Mouse (Mus musculus) forebrain, postnatal 0 days (tissue): ENCODE results near the gene Ptprn2. TPM values are rescaled to one million over a fixed set of nuclear protein-coding genes. Genes with fewer than 3 reads are reported as not detected.

Experiments
- ATAC-seq: fragments of 200-750 bp; cut with Nextera tagmentation; 2 replicates; pipeline ENCODE4 v1.8.0; 2017; ENCODE audit warnings: mild to moderate bottlenecking, moderate library complexity
- DNase-seq: peaks from one replicate; pipeline ENCODE4 v3.0.0-alpha.2; 2015
- H3K27ac ChIP-seq: fragments of 300-500 bp; sonication (generic); 2 replicates; pipeline ENCODE4 v1.5.1; 2014; ENCODE audit warnings: low read depth, mild to moderate bottlenecking, antibody characterized with exemption, low read length, moderate library complexity, mixed read lengths
- H3K27me3 ChIP-seq: fragments of 300-500 bp; sonication (generic); 2 replicates; pipeline ENCODE4 v1.6.1; 2014; ENCODE audit warnings: mild to moderate bottlenecking, low read length, mixed read lengths; ENCODE audit not compliant: insufficient read depth
- H3K36me3 ChIP-seq: fragments of 300-500 bp; sonication (generic); 2 replicates; pipeline ENCODE4 v1.6.1; 2014; ENCODE audit warnings: mild to moderate bottlenecking, moderate library complexity; ENCODE audit not compliant: insufficient read depth
- H3K4me1 ChIP-seq: fragments of 300-500 bp; sonication (generic); 2 replicates; pipeline ENCODE4 v1.6.1; 2014; ENCODE audit warnings: antibody characterized with exemption; ENCODE audit not compliant: insufficient read depth
- H3K4me2 ChIP-seq: fragments of 300-500 bp; sonication (generic); 2 replicates; pipeline ENCODE4 v1.6.1; 2014; ENCODE audit warnings: low read depth, mild to moderate bottlenecking, moderate library complexity
- H3K4me3 ChIP-seq: fragments of 300-500 bp; sonication (generic); 2 replicates; pipeline ENCODE4 v1.5.1; 2014; ENCODE audit warnings: low read depth, low read length, mixed read lengths
- H3K9ac ChIP-seq: fragments of 300-500 bp; sonication (generic); 2 replicates; pipeline ENCODE4 v1.6.1; 2014; ENCODE audit warnings: mild to moderate bottlenecking
- H3K9me3 ChIP-seq: fragments of 300-500 bp; sonication (generic); 2 replicates; pipeline ENCODE4 v1.6.1; 2016; ENCODE audit warnings: low read length
- CTCF ChIP-seq: sonication (generic); IDR thresholded peaks from 2 replicates; pipeline ENCODE4 v1.5.1; 2016; ENCODE audit warnings: antibody characterized with exemption, control low read depth, low read depth
- WGBS: fragments of 180-500 bp; shearing (Covaris S2); extraction: QIAGEN DNeasy Blood & Tissue Kit; methylation state at CpG from one replicate; pipeline ENCODE4 v1.1.7; 2014; 5-methylcytosine and 5-hydroxymethylcytosine counted together
- polyA plus RNA-seq: library from polyadenylated mRNA; unstranded; fragments of >200 nt; fragmentation: Nextera tagmentation; extraction: Ambion mirVana; gene quantifications from 2 replicates; pipeline ENCODE4 v1.2.1, GENCODE M21; 2015
- total RNA-seq: library from RNA; depleted of rRNA; stranded (reverse); fragments of >200 nt; gene quantifications from 2 replicates; pipeline ENCODE4 v1.2.3, GENCODE M21; 2014

Gene Ptprn2
- total and polyA plus RNA-seq, 2 experiments from 2014 or later: 15.9 to 91.1 TPM

GRCm38 (mm10) chr12:117227236-117227635, 741.7 kb downstream of the Ptprn2 start:
- Histone ChIP-seq H3K4me2 (no peak overlapping the region), H3K4me1 (no peaks in the 10 kb centered on the region), H3K9ac (no peak overlapping the region), H3K9me3 (no peaks in the 10 kb centered on the region), H3K4me3 (no peak overlapping the region), H3K36me3 (peaks cover 11% of the 10 kb centered on the region; the same call in 1 of the 2 replicates), H3K27ac (no peak overlapping the region), H3K27me3 (no peaks in the 10 kb centered on the region)
- DNase-seq (no peak), ATAC-seq (no peak)
- 81% methylated on average over 3 of the region's 3 CpGs for WGBS
- no peak for TF ChIP-seq CTCF

DNA sequence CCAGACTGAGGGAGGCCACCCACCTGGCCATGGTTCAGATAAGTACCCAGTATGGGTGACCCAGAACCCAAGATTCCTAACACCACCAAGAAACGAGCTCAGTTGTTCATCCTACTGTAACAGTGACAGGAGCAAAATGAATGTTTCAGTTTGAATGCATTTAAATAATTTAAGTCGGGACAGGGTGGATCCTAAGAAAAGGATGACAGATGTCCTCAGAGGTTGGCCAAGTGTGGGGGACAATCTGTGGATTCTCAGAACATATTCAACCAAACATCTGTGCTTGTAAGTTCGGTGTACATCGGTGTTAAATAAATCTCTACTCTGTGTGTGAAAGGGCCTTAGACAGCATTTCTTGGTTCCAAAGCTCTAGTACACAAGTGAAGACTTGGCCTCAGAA, 743.9 kb downstream of the Ptprn2 start:
- DNase-seq (no peak), ATAC-seq (peak; percentile 32; the same call in 1 of the 2 replicates)
- 51% methylated on average over 4 of the region's 4 CpGs for WGBS
- H3K4me3 ChIP-seq: no peak overlapping the region
- no peaks in the 10 kb centered on the region for H3K9me3 ChIP-seq
- peaks cover 22% of the 10 kb centered on the region for H3K36me3 ChIP-seq
- H3K27me3 ChIP-seq: no peaks in the 10 kb centered on the region
- no peak overlapping the region for H3K9ac ChIP-seq
- no peak overlapping the region for H3K4me2 ChIP-seq
- H3K27ac ChIP-seq: no peak overlapping the region
- TF ChIP-seq CTCF: no peak
- no peaks in the 10 kb centered on the region for H3K4me1 ChIP-seq

GRCm38 (mm10) chr12:117230282-117230681, 744.8 kb downstream of the Ptprn2 start:
- Histone ChIP-seq H3K27ac (no peak overlapping the region), H3K4me2 (no peak overlapping the region), H3K36me3 (peaks cover 28% of the 10 kb centered on the region), H3K9me3 (no peaks in the 10 kb centered on the region), H3K4me1 (no peaks in the 10 kb centered on the region), H3K4me3 (no peak overlapping the region), H3K27me3 (no peaks in the 10 kb centered on the region), H3K9ac (no peak overlapping the region)
- WGBS: 74% methylated on average over 6 of the region's 6 CpGs
- no peak for DNase-seq
- ATAC-seq: no peak
- no peak for TF ChIP-seq CTCF

DNA sequence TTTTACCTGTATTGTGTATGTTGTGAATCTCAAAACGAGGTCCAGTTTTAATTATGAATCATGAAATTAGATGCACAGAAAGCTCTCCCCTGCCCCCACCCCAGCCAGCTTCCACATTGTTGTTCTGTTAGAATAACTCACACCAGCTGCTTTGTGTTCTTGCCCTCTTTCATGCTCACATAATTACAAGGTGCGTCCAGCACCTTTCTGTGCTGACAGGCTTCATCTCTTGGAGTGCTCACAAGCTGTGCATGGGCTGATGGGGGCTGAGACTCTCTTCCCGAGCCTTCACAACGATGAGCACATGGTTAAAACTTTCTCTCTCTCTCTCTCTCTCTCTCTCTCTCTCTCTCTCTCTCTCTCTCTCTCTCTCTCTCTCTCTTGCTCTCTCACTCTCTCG, 746.3 kb downstream of the Ptprn2 start:
- Histone ChIP-seq H3K4me3 (no peak overlapping the region), H3K36me3 (peaks cover 28% of the 10 kb centered on the region), H3K27ac (no peak overlapping the region), H3K9ac (no peak overlapping the region), H3K27me3 (no peaks in the 10 kb centered on the region; the same call in 1 of the 2 replicates), H3K4me2 (no peak overlapping the region), H3K4me1 (no peaks in the 10 kb centered on the region), H3K9me3 (no peaks in the 10 kb centered on the region)
- no peak for TF ChIP-seq CTCF
- ATAC-seq (peak; percentile 50; the same call in 1 of the 2 replicates), DNase-seq (no peak)
- WGBS: 35% methylated on average over 5 of the region's 5 CpGs

GRCm38 (mm10) chr12:117235114-117235513, 749.6 kb downstream of the Ptprn2 start:
- Histone ChIP-seq H3K27ac (no peak overlapping the region), H3K4me3 (no peak overlapping the region), H3K36me3 (peaks cover 23% of the 10 kb centered on the region), H3K27me3 (no peaks in the 10 kb centered on the region; the same call in 1 of the 2 replicates), H3K4me1 (no peaks in the 10 kb centered on the region), H3K9me3 (no peaks in the 10 kb centered on the region), H3K9ac (no peak overlapping the region), H3K4me2 (no peak overlapping the region)
- no peak for TF ChIP-seq CTCF
- no peak for DNase-seq
- no peak for ATAC-seq

- Histone ChIP-seq H3K27ac (no peak overlapping the region), H3K9ac (no peak overlapping the region), H3K36me3 (peaks cover 23% of the 10 kb centered on the region), H3K9me3 (no peaks in the 10 kb centered on the region), H3K27me3 (no peaks in the 10 kb centered on the region; the same call in 1 of the 2 replicates), H3K4me2 (no peak overlapping the region), H3K4me1 (no peaks in the 10 kb centered on the region), H3K4me3 (no peak overlapping the region)
- no peak for DNase-seq
- no peak for TF ChIP-seq CTCF
- 74% methylated on average over 4 of the region's 4 CpGs for WGBS
- ATAC-seq: no peak
These were observed 750.7 kb downstream of the Ptprn2 start for GRCm38 (mm10) chr12:117236020-117236734.

- DNase-seq: no peak
- Histone ChIP-seq H3K4me1 (no peaks in the 10 kb centered on the region), H3K27ac (no peak overlapping the region), H3K9ac (no peak overlapping the region), H3K4me3 (no peak overlapping the region), H3K9me3 (no peaks in the 10 kb centered on the region), H3K4me2 (no peak overlapping the region), H3K36me3 (peaks cover 23% of the 10 kb centered on the region), H3K27me3 (no peaks in the 10 kb centered on the region; the same call in 1 of the 2 replicates)
- WGBS: 91% methylated on average over 3 of the region's 3 CpGs
- no peak for TF ChIP-seq CTCF
- no peak for ATAC-seq
These were observed 751.5 kb downstream of the Ptprn2 start for GRCm38 (mm10) chr12:117236981-117237380.
